Mouse (Mus musculus) MEL (cell line): Measurements from ENCODE around the gene Nudt16l1.

ENCODE experiments used
- CTCF ChIP-seq, 3 experiments: IDR thresholded peaks in 2 of 3; conservative IDR thresholded peaks in 1 of 3; 2 replicates each; pipeline ENCODE4 v1.5.1; 2011 to 2012; ENCODE audit warnings: low read length in 3 of 3, low read depth in 2 of 3, mild to moderate bottlenecking in 2 of 3, improper control_type of control experiment in 1 of 3, inconsistent platforms in 1 of 3, mixed read lengths in 1 of 3, moderate library complexity in 1 of 3; ENCODE audit not compliant: control insufficient read depth in 1 of 3, insufficient read depth in 1 of 3, poor library complexity in 1 of 3, severe bottlenecking in 1 of 3
- HCFC1 ChIP-seq: IDR thresholded peaks from 2 replicates; pipeline ENCODE4 v1.6.1; 2012; ENCODE audit warnings: low read depth, mild to moderate bottlenecking, inconsistent platforms, low read length, improper control_type of control experiment, moderate library complexity
- KAT2A ChIP-seq: conservative IDR thresholded peaks from 2 replicates; pipeline ENCODE4 v1.6.1; 2012; ENCODE audit warnings: low read depth, low read length, improper control_type of control experiment, inconsistent platforms
- POLR2A ChIP-seq, 2 experiments: IDR thresholded peaks; 2 replicates each; pipeline ENCODE4 v1.6.1; 2011 to 2012; ENCODE audit warnings: low read length in 2 of 2, mild to moderate bottlenecking in 2 of 2, control low read depth in 1 of 2, improper control_type of control experiment in 1 of 2, low read depth in 1 of 2, moderate library complexity in 1 of 2; ENCODE audit not compliant: control insufficient read depth in 1 of 2, insufficient read depth in 1 of 2, poor library complexity in 1 of 2
- RAD21 ChIP-seq: IDR thresholded peaks from 2 replicates; pipeline ENCODE4 v1.6.1; 2011; ENCODE audit warnings: mild to moderate bottlenecking, low read depth, low read length, improper control_type of control experiment
- RCOR1 ChIP-seq: IDR thresholded peaks from 2 replicates; pipeline ENCODE4 v1.6.1; 2012; ENCODE audit warnings: low read depth, mild to moderate bottlenecking, inconsistent platforms, low read length, improper control_type of control experiment
- TCF12 ChIP-seq: IDR thresholded peaks from 2 replicates; pipeline ENCODE4 v1.6.1; 2014; ENCODE audit warnings: low read depth, mild to moderate bottlenecking, inconsistent platforms, low read length, improper control_type of control experiment, moderate library complexity
- UBTF ChIP-seq: IDR thresholded peaks from 2 replicates; pipeline ENCODE4 v1.6.1; 2012; ENCODE audit warnings: low read depth, mild to moderate bottlenecking, inconsistent platforms, low read length, improper control_type of control experiment, moderate library complexity, borderline replicate concordance; ENCODE audit not compliant: insufficient read depth
- USF1 ChIP-seq: IDR thresholded peaks from 2 replicates; pipeline ENCODE4 v1.6.1; 2014; ENCODE audit warnings: low read depth, mild to moderate bottlenecking, inconsistent platforms, low read length, improper control_type of control experiment, moderate library complexity
- ZKSCAN1 ChIP-seq: IDR thresholded peaks from 2 replicates; pipeline ENCODE4 v1.6.1; 2012; ENCODE audit warnings: low read depth, mild to moderate bottlenecking, inconsistent platforms, low read length, improper control_type of control experiment, moderate library complexity

DNA sequence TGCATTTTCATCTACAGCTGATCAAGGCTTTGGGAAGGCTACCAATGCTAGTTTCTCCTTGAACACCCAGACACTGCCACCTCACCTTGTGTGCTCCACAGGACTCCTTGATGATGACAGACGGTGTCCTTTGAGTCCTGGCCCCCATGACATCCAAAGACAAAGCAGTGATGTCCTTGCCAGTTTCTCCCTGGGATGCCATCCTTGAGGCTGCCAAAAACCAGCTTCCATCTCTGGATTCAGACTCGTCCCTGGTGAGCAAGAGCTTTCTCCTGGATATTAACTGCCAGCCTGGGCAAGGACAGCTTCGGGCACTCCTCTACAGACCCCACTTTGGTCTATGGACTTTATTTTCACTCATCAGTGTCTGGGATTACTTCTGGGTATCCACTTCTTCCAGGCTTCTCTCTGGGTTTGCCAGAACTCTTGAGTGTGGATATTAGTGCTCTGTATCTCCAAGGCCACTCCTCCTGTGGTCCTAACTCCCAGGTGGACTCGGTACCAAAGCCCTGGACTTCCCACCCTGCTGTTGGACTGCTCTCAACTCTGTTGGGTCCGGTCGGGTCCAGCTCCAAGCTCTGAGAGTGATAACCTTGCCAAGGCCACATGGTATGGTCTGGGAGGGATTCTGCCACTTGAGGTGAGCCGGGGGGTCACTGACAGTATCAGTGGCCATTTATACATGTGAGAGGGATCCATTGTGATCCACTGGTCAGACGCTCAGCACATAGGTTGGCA, 27.0 kb downstream of the Nudt16l1 start:
- no peak for TF ChIP-seq USF1
- TF ChIP-seq CTCF (IDR thresholded peaks at IDR 0.05 in 2 of 3, conservative IDR thresholded peaks at IDR 0.05 in 1 of 3; ENCODE audit: control insufficient read depth in 1 of 3, insufficient read depth in 1 of 3, low read depth in 2 of 3, low read length in 3 of 3, poor library complexity in 1 of 3, severe bottlenecking in 1 of 3): no peak
- TF ChIP-seq RCOR1: no peak
- TF ChIP-seq RAD21: no peak
- TF ChIP-seq KAT2A: no peak
- TF ChIP-seq POLR2A (IDR thresholded peaks at IDR 0.05; ENCODE audit: control insufficient read depth in 1 of 2, insufficient read depth in 1 of 2, low read depth in 1 of 2, low read length in 2 of 2, poor library complexity in 1 of 2): no peak
- TF ChIP-seq UBTF: no peak
- no peak for TF ChIP-seq ZKSCAN1
- no peak for TF ChIP-seq TCF12
- TF ChIP-seq HCFC1: no peak
